Mouse (Mus musculus): Measurements from ENCODE around the gene Efl1. TPM values are rescaled to one million over a fixed set of nuclear protein-coding genes. Genes with fewer than 3 reads are reported as not detected.

Gene Efl1
- total RNA-seq, 2 experiments from 2014 or later: 10.3 to 12.5 TPM

DNA sequence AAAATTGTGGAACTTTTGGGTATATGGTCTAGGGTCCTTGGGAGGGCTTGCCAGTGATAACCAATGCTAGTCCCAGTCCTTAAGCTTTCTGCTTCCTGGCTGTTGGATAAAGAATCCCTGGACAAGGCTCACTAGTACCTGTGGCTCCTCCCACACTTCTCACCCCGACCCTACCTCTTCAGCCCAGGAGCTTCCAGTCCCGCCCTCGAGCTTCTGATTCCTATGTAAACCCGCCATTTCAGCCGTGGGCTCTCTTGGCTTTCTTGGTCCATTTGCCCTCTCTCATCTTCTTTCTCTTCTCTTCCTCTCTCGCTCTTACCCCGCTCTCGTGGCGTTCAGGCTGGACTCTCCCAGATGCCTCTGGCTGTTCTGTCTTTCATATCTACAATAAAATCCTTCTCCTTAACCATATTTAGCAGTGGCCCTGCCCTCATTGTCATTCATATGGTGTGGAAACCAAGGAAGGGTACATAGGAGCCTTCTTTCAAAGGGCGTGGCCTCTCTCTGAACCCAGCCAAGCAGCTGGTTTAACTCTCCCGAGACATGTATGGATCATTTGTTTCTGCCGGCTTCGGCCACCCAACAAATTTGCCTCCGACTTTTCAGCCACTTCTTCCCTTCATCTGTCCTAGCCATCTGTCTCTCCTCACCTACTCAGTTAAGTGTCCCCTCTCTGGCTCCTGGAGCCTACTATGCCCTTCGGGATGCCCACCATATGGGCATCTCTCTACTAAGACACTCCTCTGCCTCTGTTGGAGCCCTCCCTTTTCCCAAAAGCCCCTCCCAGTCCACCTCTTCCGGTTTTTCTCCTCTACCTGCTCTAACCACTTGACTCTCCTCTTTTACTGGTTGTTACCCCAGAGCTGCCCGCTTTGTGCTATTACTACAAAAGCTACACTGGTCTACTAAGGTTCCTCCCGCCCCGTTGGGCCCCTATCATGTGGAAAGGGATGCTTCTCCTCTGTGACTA lies 164.1 kb downstream of the Efl1 start:
- no peak for DNase-seq

DNA sequence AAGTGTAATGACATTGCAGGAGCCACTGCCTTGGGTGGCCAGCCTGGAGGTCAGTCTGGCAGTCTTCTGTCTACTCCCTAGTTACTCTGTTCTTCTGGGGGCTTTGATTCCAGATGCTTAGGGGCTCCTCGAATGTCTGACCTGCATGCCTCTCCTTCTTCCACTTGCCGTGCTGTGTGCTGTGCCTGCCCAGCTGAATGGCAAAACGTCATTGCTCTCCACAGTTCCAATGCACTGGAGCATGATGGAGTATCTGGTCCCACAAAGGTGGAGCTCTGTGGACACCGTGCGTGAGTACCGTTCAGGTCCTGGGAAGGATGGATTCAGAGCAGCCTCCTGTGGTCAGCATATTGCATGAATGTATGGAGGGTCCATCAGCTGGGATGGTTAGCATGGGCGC lies 171.1 kb downstream of the Efl1 start:
- DNase-seq: no peak

DNA sequence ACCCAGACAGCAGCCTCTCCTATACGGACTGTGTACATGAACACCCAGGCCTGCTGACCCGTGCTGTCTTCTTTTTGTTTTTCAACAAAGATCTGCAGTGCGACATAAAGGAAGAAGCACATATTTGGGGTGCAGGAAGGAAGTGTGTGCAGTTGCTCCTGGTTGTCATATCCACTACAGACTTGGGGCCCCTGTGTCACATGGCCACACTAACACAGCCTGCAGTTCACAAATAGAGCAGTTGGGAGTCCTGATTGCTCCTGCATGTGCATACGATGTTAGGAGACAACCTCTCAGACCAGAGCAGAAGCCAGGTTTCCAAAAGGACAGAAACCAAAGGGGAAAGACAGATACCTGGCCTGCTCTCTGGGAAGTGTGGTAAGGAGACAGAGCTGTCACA lies 172.2 kb downstream of the Efl1 start:
- DNase-seq: no peak

DNA sequence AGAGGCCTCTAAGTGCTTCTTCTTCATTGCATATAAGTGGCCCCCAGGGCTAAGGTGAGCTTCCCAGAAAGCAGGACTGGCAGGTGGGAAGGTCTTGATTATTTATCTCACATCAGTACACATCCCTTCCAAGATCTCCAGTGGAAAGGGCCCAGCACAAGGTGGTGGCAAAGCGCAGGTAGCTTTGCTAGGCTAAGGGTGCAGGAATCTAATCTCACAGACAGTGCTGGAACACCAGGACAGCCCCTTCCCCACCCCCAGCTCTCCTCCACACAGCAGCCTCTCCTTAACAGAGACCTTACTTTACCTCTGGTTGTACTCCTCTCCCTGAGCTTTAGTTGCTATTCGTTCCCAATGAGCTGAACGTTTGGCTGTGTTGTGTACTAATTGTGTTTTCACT lies 173.1 kb downstream of the Efl1 start:
- DNase-seq: no peak

DNA sequence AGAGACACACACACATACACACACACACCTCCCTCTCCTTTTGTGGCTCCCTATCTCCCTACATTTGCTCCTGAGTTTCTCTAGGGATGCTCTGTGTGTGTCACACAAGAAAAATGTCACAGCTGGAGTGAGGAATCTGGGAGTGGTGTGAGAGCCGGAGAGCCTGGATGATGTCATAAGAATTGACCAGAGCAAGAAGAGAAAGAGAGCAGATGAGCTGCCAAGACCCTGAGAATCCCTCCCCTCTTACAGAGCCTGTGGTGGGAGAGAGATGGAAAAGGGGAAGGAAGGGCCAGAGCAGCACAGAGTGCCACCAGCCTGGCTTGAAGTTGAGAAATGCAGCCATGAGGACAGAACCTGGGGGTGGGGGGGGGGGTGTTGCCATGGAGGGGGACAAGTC lies 174.1 kb downstream of the Efl1 start:
- no peak for DNase-seq

Other genes starting within 250 kb of the Efl1 start
- gene Saxo2, start 86 bp upstream of the Efl1 start, total RNA-seq (2021): 1 to 10 TPM; 2.0 to 2.2 TPM
- 1 to 10 TPM; 6.2 to 9.7 TPM for gene Mex3b, start 218.7 kb downstream of the Efl1 start, total RNA-seq (2021)

Data from gastrocnemius, postnatal 10 days (tissue).